Mouse (Mus musculus): ENCODE measurements at regions not wholly inside any gene's neighbourhood (a gene's known extent, or its start where the extent isn't known, plus 50 kb on each side); places are given as distances from the start of the nearest gene placed in this dataset.

- TF ChIP-seq CTCF (IDR thresholded peaks at IDR 0.05; ENCODE audit: low read depth) (no peak), EP300 (IDR thresholded peaks at IDR 0.05; ENCODE audit: low read depth) (no peak)
These were observed 385.8 kb upstream of the Zmiz1 start for GRCm38 (mm10) chr14:25073143-25073542.
